Mouse (Mus musculus): Measurements from ENCODE around the gene Rpl3l.
"Not testable (repeated sequence)": the region's sequence is repeated elsewhere in the genome, so short reads cannot be mapped to it uniquely, and the experiment has no call there.

The Rpl3l gene

DNA sequence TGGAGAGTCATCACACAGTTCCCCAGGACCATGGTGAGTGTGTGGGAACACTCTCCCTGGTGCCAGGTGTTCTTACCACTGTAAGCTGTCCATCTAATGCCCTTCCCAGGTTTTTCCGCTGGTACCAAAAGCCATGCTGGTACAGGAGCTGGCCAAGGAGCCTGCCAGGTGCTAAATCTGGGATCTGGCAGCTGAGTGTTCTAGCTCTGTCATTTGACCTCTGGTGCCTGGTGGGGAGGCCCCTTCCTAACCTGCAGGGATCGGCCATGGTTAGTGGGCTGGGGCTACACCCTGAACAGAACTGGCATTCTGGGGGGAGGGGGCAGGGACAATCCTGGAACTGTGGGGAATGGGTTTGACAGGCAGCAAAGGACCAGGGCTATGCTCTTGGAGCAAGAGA, at the start of gene Rpl3l:
Rpl3l (plus strand) TSS at position 203 of the 400 bp plus-strand sequence.
- DNase-seq (ENCODE audit: inconsistent age in 2 of 2, low spot score in 1 of 2), result no peak

DNA sequence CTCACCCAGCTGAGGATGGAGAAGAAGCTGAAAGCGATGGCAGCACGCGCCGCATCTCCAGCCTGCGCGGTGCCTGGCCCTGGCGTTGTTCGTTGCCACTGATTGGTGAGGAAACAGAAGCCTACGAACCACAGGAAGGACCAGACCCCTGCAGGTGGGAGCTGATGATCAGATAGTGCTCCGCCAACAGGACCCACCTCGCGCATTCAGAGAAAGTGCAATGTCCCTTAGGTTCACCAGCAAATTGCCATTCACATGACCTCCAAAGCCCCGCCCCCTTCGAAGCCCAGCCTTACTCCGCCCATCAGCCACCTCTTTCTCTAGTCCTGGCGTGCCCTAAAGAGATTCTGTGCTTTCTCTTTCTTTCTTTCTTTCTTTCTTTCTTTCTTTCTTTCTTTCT, 41.1 kb upstream of the Rpl3l start:
- peak in 1 of 2 experiments; percentile 33 for DNase-seq (ENCODE audit: inconsistent age in 2 of 2, low spot score in 1 of 2)

DNA sequence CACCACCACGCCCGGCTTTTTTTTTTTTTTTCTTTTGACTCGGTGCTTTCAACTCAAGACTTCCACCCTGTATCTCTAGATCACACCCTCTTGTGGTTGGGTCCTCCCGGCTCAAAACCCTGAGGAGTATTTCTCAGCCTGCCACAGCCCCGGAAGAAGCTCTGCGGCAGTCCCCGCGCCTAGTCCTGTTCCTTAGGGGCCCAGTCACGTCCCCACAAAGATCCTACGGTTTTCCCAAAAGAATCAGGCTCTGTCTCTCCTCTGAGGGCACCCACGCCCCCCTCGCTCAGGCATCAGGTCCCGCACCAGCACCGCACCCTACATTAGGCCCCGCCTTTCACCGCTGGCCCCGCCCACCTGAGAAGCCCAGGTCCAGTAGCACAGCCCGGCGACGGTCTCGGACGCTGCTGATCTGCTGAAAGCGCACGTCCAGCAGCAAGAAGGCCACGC, 40.4 kb upstream of the Rpl3l start:
- DNase-seq (ENCODE audit: inconsistent age in 2 of 2, low spot score in 1 of 2), result peak; percentile 70 to 84

DNA sequence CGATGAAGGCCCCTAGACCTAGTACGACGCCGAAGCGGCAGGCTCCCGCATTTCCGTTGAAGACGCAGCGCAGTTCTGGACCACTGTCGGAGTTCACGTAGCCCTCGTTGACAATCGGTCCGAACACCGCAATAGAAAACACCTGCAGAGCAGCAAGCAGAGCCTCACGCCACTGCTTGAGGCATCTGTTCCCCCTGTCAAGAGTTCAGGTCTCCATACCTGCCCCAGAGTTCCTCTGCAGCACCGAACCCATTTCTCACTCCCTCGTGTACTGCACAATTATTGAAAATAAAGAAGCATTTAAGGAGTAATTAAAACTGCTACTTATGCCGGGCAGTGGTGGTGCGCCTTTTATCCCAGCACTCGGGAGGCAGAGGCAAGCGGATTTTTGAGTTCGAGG, 40.0 kb upstream of the Rpl3l start:
- no peak for DNase-seq (ENCODE audit: inconsistent age in 2 of 2, low spot score in 1 of 2)

DNA sequence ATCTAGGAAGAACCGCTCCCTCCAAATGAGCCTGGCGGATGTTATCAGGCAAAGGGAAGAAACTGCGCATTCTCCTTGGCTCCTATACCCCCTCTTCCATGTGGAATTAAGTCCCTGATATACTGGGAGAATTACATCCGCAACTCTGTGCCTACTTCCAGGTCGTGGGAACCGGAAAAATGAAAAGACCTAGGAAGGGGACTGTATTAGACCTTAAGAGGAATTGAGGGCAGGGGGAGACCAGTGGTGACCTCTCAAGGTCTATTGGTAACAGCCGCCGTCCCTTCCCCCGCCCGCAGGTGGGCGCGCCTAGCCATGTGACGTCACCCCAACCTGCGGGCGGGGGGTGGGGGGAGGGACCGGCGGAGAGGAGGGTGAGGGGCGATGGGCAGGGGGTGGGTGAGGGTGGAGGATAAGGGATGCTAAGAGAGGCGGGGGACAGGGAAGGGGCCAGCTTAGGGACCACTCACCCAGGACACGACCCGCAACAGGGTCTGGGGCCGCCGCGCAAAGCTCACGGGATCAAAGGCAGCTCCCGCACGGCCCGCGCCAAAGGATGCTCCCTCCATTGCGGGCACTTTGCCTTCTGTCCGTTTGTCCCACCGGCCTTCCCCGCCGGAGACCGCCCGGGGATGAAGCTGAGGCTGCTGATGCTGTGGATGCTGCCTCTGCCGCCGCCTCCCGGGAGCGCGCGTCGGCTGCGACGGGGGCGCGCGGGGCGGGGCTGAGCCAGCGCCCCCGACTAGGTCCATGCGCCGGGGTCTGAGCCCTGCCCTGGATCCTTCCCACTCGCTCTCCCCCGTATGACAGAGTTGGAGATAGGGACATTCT, 38.2 kb upstream of the Rpl3l start, which contains the start of gene Syngr3:
Syngr3 (minus strand) TSS at position 705 of the 831 bp plus-strand sequence.
- DNase-seq (ENCODE audit: inconsistent age in 2 of 2, low spot score in 1 of 2), result no peak

DNA sequence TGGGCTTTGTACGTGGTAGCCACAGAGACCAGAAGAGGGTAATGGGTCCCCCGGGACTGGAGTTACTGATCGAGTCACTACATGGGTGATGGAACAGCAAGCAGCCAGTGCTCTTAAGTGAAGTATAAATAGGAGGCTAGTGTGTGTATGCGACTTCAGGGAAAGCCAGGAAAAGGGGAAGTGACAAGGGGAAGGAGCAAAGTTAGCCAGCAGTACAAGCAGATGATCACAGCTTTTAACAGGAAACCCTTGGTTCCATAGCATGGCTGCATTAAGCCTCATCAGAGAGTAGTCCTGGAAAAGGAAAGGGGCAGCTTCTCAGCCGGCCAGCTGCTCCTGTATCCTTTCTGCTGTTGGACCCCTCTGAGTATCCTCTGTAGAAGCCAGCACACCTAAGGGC, 35.2 kb upstream of the Rpl3l start:
- DNase-seq (ENCODE audit: inconsistent age in 2 of 2, low spot score in 1 of 2), result no peak

DNA sequence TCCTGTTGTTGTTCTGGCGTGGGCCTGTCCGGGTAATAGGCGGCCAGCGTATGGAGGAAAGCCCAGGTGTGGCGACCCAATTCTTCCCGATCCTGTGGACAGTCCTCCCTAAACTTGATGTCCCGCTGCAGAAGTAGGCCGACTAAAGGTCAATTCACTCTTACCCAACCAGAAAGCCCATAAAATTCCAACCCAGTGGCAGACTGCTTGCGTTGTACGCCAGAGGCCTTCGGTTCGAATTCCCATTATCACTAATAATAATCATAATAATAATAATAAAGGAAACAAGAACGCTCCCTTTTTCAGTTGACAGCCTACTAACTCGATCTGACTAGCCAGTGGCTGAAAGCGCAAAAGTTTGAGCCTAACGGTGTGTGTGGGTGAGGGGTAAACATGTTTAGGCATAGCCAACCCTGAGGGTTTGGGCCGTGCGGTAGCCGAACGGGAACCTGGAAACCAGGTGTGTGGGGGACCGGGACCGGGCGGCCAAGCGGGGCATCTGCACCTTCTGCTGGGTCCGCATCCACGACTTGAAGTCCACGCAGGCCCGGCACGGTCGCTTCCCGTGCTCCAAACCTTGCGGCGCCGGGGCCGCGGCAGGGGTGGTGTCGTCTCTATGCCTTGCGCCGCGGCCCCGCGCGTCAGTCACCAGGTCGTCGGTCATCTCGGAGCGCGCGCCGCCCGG, 32.2 kb upstream of the Rpl3l start:
- DNase-seq (ENCODE audit: inconsistent age in 2 of 2, low spot score in 1 of 2), result peak in 1 of 2 experiments; percentile 68

DNA sequence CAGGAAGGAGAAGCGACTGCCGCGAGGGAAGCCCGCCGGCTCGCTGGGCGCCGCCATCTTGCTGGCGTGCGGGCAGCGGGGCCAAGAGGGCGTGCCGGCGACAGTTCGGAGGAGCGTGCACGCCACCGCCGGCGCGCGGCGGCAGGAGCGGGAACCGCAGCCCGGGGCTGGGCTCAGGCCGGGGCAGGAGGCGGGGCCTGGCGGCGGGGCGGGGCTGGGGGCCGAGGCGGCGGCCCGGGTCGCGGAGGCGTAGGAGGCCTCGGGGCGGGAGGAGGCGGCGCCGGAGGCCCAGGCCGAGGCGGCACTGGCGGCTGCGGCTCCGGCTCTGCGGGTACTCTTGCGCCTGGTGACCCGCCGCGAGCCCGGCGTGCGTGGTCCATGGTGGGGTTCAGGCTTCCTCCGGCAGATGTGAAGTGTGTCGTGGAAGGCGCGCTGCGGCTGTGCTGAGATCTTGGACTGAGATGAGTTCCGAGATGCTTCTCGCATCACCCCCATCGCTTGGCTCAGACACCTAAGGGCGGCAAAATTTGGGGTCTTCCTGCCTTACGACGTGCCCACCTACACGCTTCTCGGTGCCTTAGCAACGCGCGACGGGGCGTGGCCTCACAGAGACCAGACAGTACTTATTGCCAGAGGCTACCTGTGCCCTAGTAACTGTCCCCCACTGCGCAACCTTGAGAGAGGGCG, 31.5 kb upstream of the Rpl3l start, which contains the start of the genes Gfer and Noxo1:
Gfer (minus strand) TSS at position 146 of the 687 bp plus-strand sequence.
Noxo1 (plus strand) TSS at position 224 of the 687 bp plus-strand sequence.
- DNase-seq (ENCODE audit: inconsistent age in 2 of 2, low spot score in 1 of 2), result peak; percentile 93 to 97

DNA sequence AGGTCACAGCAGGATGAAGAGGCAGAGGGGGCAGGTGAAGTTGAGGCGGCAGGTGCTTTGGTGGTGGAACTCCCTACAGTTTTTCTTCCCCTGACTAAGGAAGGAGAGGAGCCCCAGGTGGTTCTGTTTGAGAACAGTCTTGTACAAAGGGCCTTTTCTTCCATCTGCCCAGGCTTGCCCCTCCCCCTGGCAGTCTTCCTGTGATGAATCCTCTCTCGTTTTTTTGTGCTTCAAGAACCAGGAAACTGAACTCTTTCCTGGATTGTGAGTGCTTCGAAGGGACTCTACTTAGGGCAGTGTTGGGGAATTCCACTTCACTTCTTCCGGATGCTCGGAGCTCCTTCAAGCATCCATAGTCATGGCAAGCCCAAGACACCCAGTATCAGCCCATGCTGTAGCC, 29.6 kb upstream of the Rpl3l start:
- no peak for DNase-seq (ENCODE audit: inconsistent age in 2 of 2, low spot score in 1 of 2)

DNA sequence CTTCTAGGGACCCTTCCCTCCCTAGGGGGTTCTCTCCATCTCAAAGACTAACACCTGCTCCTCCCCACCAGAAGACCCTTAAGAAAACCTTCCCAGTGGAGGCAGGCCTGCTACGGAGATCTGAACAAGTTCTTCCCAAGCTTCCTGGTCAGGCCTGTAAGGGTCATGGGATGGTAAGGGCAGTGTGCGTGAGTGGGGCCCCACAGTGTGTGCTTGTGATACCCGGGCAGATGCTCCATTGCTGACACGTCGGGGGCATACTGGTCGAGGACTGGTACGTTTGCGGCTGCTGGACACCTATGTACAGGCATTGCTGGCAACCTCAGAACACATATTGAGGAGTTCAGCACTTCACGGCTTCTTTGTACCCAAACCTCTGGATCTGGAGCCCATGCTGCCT, 28.9 kb upstream of the Rpl3l start:
- DNase-seq (ENCODE audit: inconsistent age in 2 of 2, low spot score in 1 of 2), result no peak

DNA sequence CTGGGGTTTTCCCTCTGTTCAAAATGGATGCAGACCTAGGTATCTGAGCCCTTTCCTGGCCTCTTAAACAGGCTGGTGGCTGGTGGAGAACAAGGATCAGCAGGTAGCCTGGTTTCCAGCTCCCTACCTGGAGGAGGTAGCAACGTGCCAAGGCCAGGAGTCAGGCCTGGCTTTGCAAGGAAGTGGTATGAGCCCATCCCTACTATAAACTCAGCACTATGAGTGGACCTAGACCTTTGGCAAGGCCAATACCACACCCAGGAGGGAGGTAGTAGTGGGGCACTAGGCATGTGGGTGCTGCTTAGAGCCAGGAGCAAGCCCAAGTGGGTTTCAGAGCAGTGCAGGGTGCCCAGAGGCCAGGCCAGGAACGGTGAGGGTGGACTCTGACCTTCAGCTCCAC, 28.1 kb upstream of the Rpl3l start:
- peak in 1 of 2 experiments; percentile 52 for DNase-seq (ENCODE audit: inconsistent age in 2 of 2, low spot score in 1 of 2)

DNA sequence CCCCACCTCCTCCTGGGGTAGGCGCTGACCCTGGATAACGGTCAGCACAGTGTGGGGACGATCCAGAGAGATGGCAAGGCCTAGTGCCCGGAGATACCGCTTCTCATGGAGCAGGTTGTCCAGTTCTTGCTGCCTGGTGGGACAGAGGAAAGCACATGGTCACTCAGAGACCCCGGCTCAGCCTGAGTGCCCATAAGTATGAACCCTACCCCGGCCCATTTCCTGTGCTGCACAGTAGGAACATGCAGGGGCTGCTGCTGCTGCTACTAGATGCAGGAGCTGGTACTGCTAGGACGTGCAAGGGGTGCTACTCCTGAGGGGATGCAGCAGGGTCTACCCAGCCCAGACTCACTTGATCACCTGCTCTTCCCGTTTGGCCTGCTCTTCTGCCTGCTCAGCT, 26.4 kb upstream of the Rpl3l start:
- no peak for DNase-seq (ENCODE audit: inconsistent age in 2 of 2, low spot score in 1 of 2)

DNA sequence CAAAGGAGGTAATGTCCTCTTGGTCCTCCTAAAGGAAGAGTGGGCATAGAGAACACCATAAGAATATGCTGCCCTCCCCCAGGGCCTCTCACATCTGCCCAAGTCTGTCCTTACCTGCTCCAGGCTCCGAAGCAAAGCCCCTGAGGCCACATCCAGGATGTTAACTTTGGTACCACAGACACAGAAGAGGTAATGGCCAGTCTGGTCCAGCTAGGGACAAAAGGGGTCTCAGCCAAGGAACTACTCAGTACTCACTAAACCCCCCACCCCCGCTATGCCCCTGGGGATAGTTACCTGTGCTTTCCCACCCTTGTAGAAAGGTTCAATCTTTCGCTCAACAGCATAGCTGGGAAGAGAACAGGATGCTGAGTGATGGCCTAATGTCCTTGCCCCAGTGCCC, 21.8 kb upstream of the Rpl3l start:
- DNase-seq (ENCODE audit: inconsistent age in 2 of 2, low spot score in 1 of 2), result no peak

DNA sequence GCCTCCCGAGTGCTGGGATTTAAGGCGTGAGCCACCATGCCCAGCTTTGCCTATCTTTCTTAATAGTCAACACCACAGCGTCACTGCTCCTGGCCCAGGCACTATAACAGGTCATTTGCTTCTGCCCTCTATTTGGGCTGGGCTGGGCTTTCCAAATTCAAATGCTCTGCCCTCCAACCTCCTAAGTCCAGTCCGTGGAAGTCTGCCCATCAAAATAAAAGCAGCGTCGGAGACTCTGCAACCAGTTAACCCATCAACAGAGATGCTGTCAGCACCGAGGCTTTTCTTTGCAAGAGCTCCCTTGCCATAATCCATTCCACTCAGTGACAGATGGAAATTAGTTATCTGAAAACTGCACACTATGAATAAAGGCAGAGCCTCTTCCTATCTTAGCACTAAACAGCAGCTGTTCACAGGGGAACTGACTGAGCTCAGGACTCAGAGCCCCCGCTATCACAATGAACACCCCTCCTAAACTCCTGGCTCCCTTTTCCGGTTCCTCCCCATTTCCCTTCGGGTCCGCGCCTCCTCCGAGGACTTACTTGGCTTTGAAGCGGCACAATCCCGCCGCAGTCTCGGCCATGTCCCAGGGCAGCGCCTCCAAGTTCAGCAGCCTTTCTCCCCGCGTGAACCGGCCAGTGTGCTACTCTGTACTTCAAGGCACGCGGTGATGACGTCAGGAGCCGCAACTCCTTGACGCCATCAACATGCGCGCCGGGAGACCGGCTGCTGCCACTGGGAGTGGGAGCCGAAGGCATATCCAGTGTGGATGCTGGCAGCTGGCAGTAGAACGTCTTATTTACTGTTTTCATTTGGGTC, 20.4 kb upstream of the Rpl3l start, which contains the start of gene Tbl3:
Tbl3 (minus strand) TSS at position 679 of the 819 bp plus-strand sequence.
- peak; percentile 93 to 98 for DNase-seq (ENCODE audit: inconsistent age in 2 of 2, low spot score in 1 of 2)

DNA sequence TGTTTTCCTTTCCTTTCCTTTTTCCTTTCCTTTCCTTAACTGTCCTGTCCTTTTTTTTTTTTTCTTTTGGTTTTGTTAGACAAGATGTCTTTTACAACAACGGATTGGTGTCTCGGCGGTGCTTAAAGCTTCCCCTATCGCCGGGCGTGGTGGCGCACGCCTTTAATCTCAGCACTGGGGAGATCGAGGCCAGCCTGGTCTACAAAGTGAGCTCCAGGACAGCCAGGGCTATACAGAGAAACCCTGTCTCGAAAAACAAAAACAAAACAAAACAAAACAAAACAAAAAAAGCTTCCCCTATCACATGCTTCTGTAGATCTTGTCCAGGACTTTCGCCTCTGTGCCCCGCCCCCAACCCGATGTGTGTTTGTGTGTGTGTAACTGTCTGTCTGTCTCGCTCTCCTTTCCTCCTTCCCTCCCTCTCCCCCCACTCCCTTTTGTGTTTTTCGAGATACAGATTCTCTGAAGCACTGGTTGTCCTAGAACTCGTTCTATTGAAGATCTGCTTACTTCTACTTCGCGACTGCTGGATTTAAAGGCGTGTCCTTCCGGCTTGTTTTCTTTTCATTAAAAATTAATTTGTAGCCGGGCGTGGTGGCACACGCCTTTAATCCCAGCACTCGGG, 19.7 kb upstream of the Rpl3l start:
- no peak for DNase-seq (ENCODE audit: inconsistent age in 2 of 2, low spot score in 1 of 2)

DNA sequence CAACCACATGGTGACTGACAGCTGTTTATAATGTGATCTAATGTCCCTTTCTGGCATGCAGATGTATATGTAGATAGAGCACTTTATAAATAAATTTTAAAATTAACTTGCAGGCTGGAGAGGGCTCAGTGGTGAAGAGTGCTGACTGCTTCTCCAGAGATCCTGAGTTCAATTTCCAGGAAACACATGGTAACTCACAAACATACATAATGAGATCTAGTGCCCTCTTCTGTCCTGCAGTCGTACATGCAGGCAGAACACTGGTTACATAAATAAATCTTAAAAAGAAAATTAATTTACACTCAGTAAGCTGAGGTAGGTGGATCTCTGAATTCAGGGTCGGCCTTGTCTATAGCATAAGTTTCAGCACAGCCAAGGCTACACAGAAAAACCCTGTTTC, 19.0 kb upstream of the Rpl3l start:
- peak in 1 of 2 experiments; percentile 53 for DNase-seq (ENCODE audit: inconsistent age in 2 of 2, low spot score in 1 of 2)

DNA sequence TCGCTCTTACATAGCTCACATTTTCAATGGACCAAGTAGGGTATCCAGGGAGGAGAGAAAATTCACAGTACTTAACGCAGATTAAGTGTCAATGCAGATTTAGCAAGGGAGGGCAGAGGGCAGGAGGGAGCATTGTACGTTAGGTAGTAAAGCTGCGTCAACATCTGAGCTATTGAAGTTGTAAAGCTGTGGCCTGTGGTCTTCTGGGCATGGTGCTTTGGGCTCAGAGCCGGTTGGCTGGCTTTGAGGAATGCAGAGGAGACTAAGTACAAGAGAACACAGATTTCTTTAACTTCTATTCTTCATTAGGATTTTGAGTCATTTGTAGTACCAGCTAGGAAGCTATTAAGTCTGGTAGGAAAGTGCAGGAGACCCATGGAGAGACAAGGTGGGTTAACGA, 12.1 kb upstream of the Rpl3l start:
- DNase-seq (ENCODE audit: inconsistent age in 2 of 2, low spot score in 1 of 2), result no peak

DNA sequence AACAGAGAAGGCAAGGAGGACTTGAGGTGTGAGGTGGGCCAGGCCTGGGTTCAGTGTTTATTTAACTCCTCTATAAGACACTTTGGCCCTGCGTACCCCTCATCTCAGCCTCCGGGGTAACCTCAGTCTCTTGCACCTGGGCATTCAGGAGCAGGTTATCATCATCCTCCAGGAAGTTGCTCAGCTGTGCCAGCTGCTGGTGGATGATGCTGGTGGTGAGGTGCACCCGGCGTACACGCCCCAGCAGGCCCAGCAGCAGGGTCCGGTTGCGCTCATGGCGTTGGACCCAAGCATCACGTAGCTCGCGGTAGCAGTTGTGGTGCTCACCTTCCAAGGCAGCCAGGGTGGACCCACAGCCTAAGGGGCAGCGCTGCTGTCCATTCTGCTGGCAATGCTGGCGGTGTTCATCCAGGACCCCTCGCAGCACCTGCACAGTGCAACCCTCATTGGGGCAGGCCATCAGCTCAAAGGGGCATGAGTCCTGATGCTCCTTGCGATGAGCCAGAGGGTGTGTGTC, 11.4 kb upstream of the Rpl3l start:
- no peak for DNase-seq (ENCODE audit: inconsistent age in 2 of 2, low spot score in 1 of 2)

DNA sequence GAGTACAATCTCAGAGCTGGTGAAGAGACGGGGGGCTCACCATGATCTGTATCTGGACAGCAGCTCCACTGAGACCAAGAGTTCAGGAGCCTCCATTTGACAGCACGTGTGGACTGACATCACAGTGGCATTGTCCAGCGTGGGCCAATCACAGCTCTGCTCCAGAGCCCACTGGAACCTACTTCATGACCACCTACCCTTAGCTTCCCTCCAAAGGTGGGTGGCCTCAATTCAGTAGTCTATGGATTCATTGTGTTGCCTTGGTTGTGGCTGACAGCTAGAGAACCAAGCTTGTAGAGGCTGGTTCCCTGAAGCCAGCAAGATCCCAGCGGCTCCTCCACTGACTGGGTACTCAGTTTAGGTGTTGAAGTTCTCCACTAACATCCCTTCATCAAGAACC, 9.7 kb upstream of the Rpl3l start, which contains the start of the genes Rnf151 and Rps2:
Rnf151 (minus strand) TSS at position 121 of the 400 bp plus-strand sequence.
Rps2 (plus strand) TSS at position 174 of the 400 bp plus-strand sequence.
- no peak for DNase-seq (ENCODE audit: inconsistent age in 2 of 2, low spot score in 1 of 2)

DNA sequence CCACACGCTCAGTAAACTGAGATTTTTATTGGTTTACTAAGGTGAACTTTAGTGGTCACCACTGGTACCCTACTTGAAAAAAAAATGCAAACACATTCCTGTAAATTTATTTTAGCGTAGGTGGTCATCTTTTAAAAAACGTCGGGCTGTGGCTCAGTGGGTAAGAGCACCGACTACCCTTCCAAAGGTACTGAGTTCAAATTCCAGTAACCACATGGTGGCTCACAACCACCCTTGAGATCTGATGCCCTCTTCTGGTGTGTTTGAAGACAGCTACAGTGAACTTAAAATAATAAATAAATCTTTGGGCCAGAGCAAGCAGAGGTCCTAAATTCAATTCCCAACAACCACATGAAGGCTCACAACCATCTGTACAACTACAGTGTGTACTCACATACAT, 8.7 kb upstream of the Rpl3l start:
- DNase-seq (ENCODE audit: inconsistent age in 2 of 2, low spot score in 1 of 2), result not testable (repeated sequence)
